Mouse (Mus musculus): Measurements from ENCODE around the gene Otop2. TPM values are rescaled to one million over a fixed set of nuclear protein-coding genes. Genes with fewer than 3 reads are reported as not detected.

Gene Otop2
- polyA plus RNA-seq, 1 experiment from 2014 or later, result not detected

- peaks cover 7% of the 10 kb centered on the region for H3K27me3 ChIP-seq (ENCODE audit: control insufficient read depth, insufficient read depth, low read length)
- no peaks in the 10 kb centered on the region for H3K9me3 ChIP-seq (ENCODE audit: control insufficient read depth, low read length)
- no peaks in the 10 kb centered on the region for H3K36me3 ChIP-seq (ENCODE audit: control insufficient read depth, insufficient read depth, low read length)
- ATAC-seq (ENCODE audit: low FRiP score) (no peak), DNase-seq (ENCODE audit: low spot score) (no peak)
- WGBS, result 78% methylated on average over 2 of the region's 2 CpGs
- H3K4me3 ChIP-seq (ENCODE audit: low read depth, low read length), result no peak overlapping the region
- H3K4me1 ChIP-seq (replicated peaks; ENCODE audit: control insufficient read depth, insufficient read depth, low read length), result no peaks in the 10 kb centered on the region
- no peak overlapping the region for H3K4me2 ChIP-seq (replicated peaks; ENCODE audit: low read depth, low read length)
- no peak overlapping the region for H3K9ac ChIP-seq (ENCODE audit: low read depth, low read length)
- H3K27ac ChIP-seq (ENCODE audit: low read depth, low read length), result no peak overlapping the region
Observed at GRCm38 (mm10) chr11:115341246-115341645, 34.3 kb downstream of the Otop2 start.

DNA sequence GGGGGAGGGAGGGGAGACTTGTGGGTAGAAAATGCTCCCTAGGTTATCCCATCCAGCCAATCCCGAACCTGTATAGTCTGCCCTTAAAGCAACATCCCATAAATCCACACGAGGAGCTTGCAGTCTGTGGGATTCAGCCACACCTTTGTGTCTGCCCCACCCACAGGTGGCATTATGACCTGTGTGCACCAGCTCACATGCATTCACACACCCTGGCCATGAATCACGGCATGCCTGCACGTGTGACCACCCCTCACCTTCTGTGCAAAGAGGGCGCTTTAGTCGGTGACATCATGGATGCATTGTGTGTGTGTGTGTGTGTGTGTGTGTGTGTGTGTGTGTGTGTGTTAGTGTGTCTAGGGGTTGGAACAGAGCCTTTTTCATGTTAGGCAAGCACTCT lies 34.9 kb downstream of the Otop2 start:
- no peak overlapping the region for H3K27ac ChIP-seq (ENCODE audit: low read depth, low read length)
- no peaks in the 10 kb centered on the region for H3K36me3 ChIP-seq (ENCODE audit: control insufficient read depth, insufficient read depth, low read length)
- H3K27me3 ChIP-seq (ENCODE audit: control insufficient read depth, insufficient read depth, low read length), result peaks cover 2% of the 10 kb centered on the region; the same call in 1 of the 2 replicates
- 75% methylated on average over 6 of the region's 6 CpGs for WGBS
- H3K4me2 ChIP-seq (replicated peaks; ENCODE audit: low read depth, low read length), result no peak overlapping the region
- H3K9ac ChIP-seq (ENCODE audit: low read depth, low read length), result no peak overlapping the region
- ATAC-seq (ENCODE audit: low FRiP score) (no peak), DNase-seq (ENCODE audit: low spot score) (no peak)
- H3K9me3 ChIP-seq (ENCODE audit: control insufficient read depth, low read length), result no peaks in the 10 kb centered on the region
- H3K4me3 ChIP-seq (ENCODE audit: low read depth, low read length), result no peak overlapping the region
- no peaks in the 10 kb centered on the region for H3K4me1 ChIP-seq (replicated peaks; ENCODE audit: control insufficient read depth, insufficient read depth, low read length)

DNA sequence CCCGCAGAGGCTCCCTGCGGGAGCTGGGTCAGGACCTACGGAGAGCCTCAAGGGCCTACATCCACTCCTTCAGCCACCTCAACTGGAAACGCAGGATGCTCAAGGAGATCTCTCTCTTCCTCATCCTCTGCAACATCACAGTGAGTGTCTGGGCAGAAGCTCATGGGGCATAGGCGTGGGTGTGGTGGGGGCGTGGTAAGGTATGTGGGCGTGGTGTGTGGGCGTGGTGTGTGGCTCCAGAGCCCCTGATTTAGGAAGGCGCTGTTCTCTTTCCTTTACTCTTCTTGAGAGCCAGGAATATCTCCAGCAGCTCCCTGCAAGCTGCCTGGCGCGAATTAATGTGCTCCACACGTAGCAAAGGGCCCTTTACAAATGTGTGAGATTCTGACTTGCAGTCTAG lies 38.0 kb downstream of the Otop2 start:
- ATAC-seq (ENCODE audit: low FRiP score) (no peak), DNase-seq (ENCODE audit: low spot score) (no peak)
- Histone ChIP-seq H3K9me3 (ENCODE audit: control insufficient read depth, low read length) (no peaks in the 10 kb centered on the region), H3K9ac (ENCODE audit: low read depth, low read length) (no peak overlapping the region), H3K4me1 (replicated peaks; ENCODE audit: control insufficient read depth, insufficient read depth, low read length) (no peaks in the 10 kb centered on the region), H3K4me3 (ENCODE audit: low read depth, low read length) (no peak overlapping the region), H3K27ac (ENCODE audit: low read depth, low read length) (no peak overlapping the region), H3K27me3 (ENCODE audit: control insufficient read depth, insufficient read depth, low read length) (no peaks in the 10 kb centered on the region; the same call in 1 of the 2 replicates), H3K4me2 (replicated peaks; ENCODE audit: low read depth, low read length) (no peak overlapping the region), H3K36me3 (ENCODE audit: control insufficient read depth, insufficient read depth, low read length) (no peaks in the 10 kb centered on the region)
- WGBS, result 12% methylated on average over 12 of the region's 12 CpGs

- no peak for ATAC-seq (ENCODE audit: low FRiP score)
- DNase-seq (ENCODE audit: low spot score), result no peak
Observed at GRCm38 (mm10) chr11:115345515-115345914, 38.6 kb downstream of the Otop2 start.

DNA sequence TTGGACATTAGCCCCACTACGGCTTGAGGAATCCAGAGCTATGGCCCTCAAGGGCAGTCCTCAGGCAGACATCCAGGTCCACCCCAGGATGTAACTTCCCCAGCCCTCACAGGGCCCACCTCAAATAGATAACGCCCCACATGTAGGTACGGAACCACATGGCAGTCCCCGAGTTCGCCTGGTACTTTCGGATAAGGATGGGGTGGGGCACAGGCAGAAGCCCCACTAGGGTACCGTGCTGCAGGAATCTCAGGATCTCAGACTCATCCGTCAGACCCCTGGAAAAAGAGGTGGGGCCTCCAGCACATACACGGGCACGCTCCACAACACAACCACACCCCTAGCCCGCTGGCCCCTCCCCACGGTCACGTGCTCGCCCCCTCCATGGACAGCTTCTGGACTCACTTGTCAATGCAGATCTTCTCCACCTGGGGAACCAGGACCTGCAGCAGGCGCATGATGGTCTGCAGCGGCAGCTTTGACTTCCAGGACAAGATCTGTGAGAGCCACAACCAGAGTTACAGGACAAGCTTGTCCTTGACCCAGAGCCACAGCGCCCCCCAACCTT lies 41.8 kb downstream of the Otop2 start:
- no peak for ATAC-seq (ENCODE audit: low FRiP score)
- 63% methylated on average over 17 of the region's 17 CpGs for WGBS
- no peak overlapping the region for H3K4me3 ChIP-seq (ENCODE audit: low read depth, low read length)
- H3K9me3 ChIP-seq (ENCODE audit: control insufficient read depth, low read length), result no peaks in the 10 kb centered on the region
- no peaks in the 10 kb centered on the region; the same call in 1 of the 2 replicates for H3K27me3 ChIP-seq (ENCODE audit: control insufficient read depth, insufficient read depth, low read length)
- H3K27ac ChIP-seq (ENCODE audit: low read depth, low read length), result no peak overlapping the region
- H3K9ac ChIP-seq (ENCODE audit: low read depth, low read length), result no peak overlapping the region
- H3K4me1 ChIP-seq (replicated peaks; ENCODE audit: control insufficient read depth, insufficient read depth, low read length), result no peaks in the 10 kb centered on the region
- H3K36me3 ChIP-seq (ENCODE audit: control insufficient read depth, insufficient read depth, low read length), result no peaks in the 10 kb centered on the region
- DNase-seq (ENCODE audit: low spot score), result no peak
- H3K4me2 ChIP-seq (replicated peaks; ENCODE audit: low read depth, low read length), result no peak overlapping the region

More at GRCm38 (mm10) chr11:115345515-115345914, 38.6 kb downstream of the Otop2 start:
- no peaks in the 10 kb centered on the region for H3K9me3 ChIP-seq (ENCODE audit: control insufficient read depth, low read length)
- no peak overlapping the region for H3K4me3 ChIP-seq (ENCODE audit: low read depth, low read length)
- H3K27me3 ChIP-seq (ENCODE audit: control insufficient read depth, insufficient read depth, low read length), result no peaks in the 10 kb centered on the region; the same call in 1 of the 2 replicates
- WGBS, result 53% methylated on average over 7 of the region's 7 CpGs
- H3K9ac ChIP-seq (ENCODE audit: low read depth, low read length), result no peak overlapping the region
- no peaks in the 10 kb centered on the region for H3K4me1 ChIP-seq (replicated peaks; ENCODE audit: control insufficient read depth, insufficient read depth, low read length)
- H3K4me2 ChIP-seq (replicated peaks; ENCODE audit: low read depth, low read length), result no peak overlapping the region
- H3K27ac ChIP-seq (ENCODE audit: low read depth, low read length), result no peak overlapping the region
- no peaks in the 10 kb centered on the region for H3K36me3 ChIP-seq (ENCODE audit: control insufficient read depth, insufficient read depth, low read length)

- 53% methylated on average over 4 of the region's 4 CpGs for WGBS
- Histone ChIP-seq H3K4me2 (replicated peaks; ENCODE audit: low read depth, low read length) (no peak overlapping the region), H3K36me3 (ENCODE audit: control insufficient read depth, insufficient read depth, low read length) (no peaks in the 10 kb centered on the region), H3K9me3 (ENCODE audit: control insufficient read depth, low read length) (no peaks in the 10 kb centered on the region), H3K9ac (ENCODE audit: low read depth, low read length) (no peak overlapping the region), H3K27me3 (ENCODE audit: control insufficient read depth, insufficient read depth, low read length) (peaks cover 2% of the 10 kb centered on the region), H3K27ac (ENCODE audit: low read depth, low read length) (no peak overlapping the region), H3K4me1 (replicated peaks; ENCODE audit: control insufficient read depth, insufficient read depth, low read length) (no peaks in the 10 kb centered on the region), H3K4me3 (ENCODE audit: low read depth, low read length) (no peak overlapping the region)
- ATAC-seq (ENCODE audit: low FRiP score), result no peak
- DNase-seq (ENCODE audit: low spot score), result no peak
Observed at GRCm38 (mm10) chr11:115349976-115350375, 43.0 kb downstream of the Otop2 start.

DNA sequence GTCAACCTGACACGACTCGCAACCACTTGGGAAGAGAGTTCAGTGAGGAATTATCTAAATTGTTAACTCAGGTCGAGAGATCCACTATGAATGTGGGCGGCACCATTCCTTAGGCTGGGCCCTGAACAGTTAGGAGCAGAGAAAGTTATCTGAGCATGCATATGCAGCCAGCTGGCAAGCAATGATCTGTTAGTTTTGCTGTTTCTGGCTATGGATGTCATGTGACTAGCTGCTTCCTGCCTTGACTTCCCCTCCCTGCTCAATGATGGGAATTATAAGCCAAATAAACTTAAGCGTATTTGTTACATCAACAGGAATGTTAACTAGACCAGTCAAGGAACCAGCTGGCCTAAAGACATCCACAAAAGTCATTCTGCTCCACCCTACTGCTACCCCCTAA lies 46.4 kb downstream of the Otop2 start:
- H3K27me3 ChIP-seq (ENCODE audit: control insufficient read depth, insufficient read depth, low read length), result peaks cover 6% of the 10 kb centered on the region
- no peaks in the 10 kb centered on the region for H3K36me3 ChIP-seq (ENCODE audit: control insufficient read depth, insufficient read depth, low read length)
- no peaks in the 10 kb centered on the region for H3K4me1 ChIP-seq (replicated peaks; ENCODE audit: control insufficient read depth, insufficient read depth, low read length)
- no peak overlapping the region for H3K4me3 ChIP-seq (ENCODE audit: low read depth, low read length)
- ATAC-seq (ENCODE audit: low FRiP score), result no peak
- DNase-seq (ENCODE audit: low spot score), result no peak
- H3K9me3 ChIP-seq (ENCODE audit: control insufficient read depth, low read length), result no peaks in the 10 kb centered on the region
- 89% methylated on average over 5 of the region's 5 CpGs for WGBS
- no peak overlapping the region for H3K4me2 ChIP-seq (replicated peaks; ENCODE audit: low read depth, low read length)
- no peak overlapping the region for H3K9ac ChIP-seq (ENCODE audit: low read depth, low read length)
- no peak overlapping the region for H3K27ac ChIP-seq (ENCODE audit: low read depth, low read length)

- Histone ChIP-seq H3K9me3 (ENCODE audit: control insufficient read depth, low read length) (no peaks in the 10 kb centered on the region), H3K27ac (ENCODE audit: low read depth, low read length) (no peak overlapping the region), H3K4me2 (replicated peaks; ENCODE audit: low read depth, low read length) (no peak overlapping the region), H3K4me1 (replicated peaks; ENCODE audit: control insufficient read depth, insufficient read depth, low read length) (no peaks in the 10 kb centered on the region; the same call in none of the 2 replicates), H3K36me3 (ENCODE audit: control insufficient read depth, insufficient read depth, low read length) (no peaks in the 10 kb centered on the region), H3K9ac (ENCODE audit: low read depth, low read length) (no peak overlapping the region), H3K27me3 (ENCODE audit: control insufficient read depth, insufficient read depth, low read length) (peaks cover 6% of the 10 kb centered on the region), H3K4me3 (ENCODE audit: low read depth, low read length) (no peak overlapping the region)
- DNase-seq (ENCODE audit: low spot score) (peak; percentile 90), ATAC-seq (ENCODE audit: low FRiP score) (peak; percentile 36; the same call in 1 of the 2 replicates)
- WGBS, result 10% methylated on average over 8 of the region's 8 CpGs
Observed at GRCm38 (mm10) chr11:115354183-115354582, 47.2 kb downstream of the Otop2 start.

- DNase-seq (ENCODE audit: low spot score) (peak; percentile 83), ATAC-seq (ENCODE audit: low FRiP score) (0 out of 2 replicates have a peak, but pooled peaks have one; percentile 41)
- Histone ChIP-seq H3K36me3 (ENCODE audit: control insufficient read depth, insufficient read depth, low read length) (no peaks in the 10 kb centered on the region), H3K4me1 (replicated peaks; ENCODE audit: control insufficient read depth, insufficient read depth, low read length) (peaks cover 3% of the 10 kb centered on the region), H3K27ac (ENCODE audit: low read depth, low read length) (no peak overlapping the region), H3K4me3 (ENCODE audit: low read depth, low read length) (no peak overlapping the region), H3K27me3 (ENCODE audit: control insufficient read depth, insufficient read depth, low read length) (peaks cover 6% of the 10 kb centered on the region), H3K9ac (ENCODE audit: low read depth, low read length) (no peak overlapping the region), H3K9me3 (ENCODE audit: control insufficient read depth, low read length) (no peaks in the 10 kb centered on the region), H3K4me2 (replicated peaks; ENCODE audit: low read depth, low read length) (no peak overlapping the region)
- WGBS, result 18% methylated on average over 5 of the region's 5 CpGs
Observed at GRCm38 (mm10) chr11:115358468-115358867, 51.5 kb downstream of the Otop2 start.

Data from hindbrain, embryonic 11.5 days (tissue).